Mouse (Mus musculus) C2C12 (cell line): Measurements from ENCODE around the gene C9. TPM values are rescaled to one million over a fixed set of nuclear protein-coding genes. Genes with fewer than 3 reads are reported as not detected.

Source experiments
- H3K27me3 ChIP-seq: one replicate; pipeline ENCODE4 v1.6.1; 2011; ENCODE audit not compliant: control insufficient read depth, insufficient read depth, insufficient read length
- H3K36me3 ChIP-seq: one replicate; pipeline ENCODE4 v1.6.1; 2011; ENCODE audit not compliant: control insufficient read depth, insufficient read depth
- H3K4me3 ChIP-seq: one replicate; pipeline ENCODE4 v1.5.1; 2011; ENCODE audit warnings: mild to moderate bottlenecking, control low read depth; ENCODE audit not compliant: poor library complexity, insufficient read depth, severe bottlenecking
- H3K79me2 ChIP-seq: one replicate; pipeline ENCODE4 v1.6.1; 2011; ENCODE audit not compliant: control insufficient read depth, insufficient read depth
- H3K79me3 ChIP-seq: one replicate; pipeline ENCODE4 v1.6.1; 2011; ENCODE audit warnings: low read depth, control low read depth
- H3ac ChIP-seq: one replicate; pipeline ENCODE3; 2011; ENCODE audit warnings: low read depth; ENCODE audit not compliant: control insufficient read depth, insufficient read length
- FOSL1 ChIP-seq: IDR thresholded peaks from one replicate; pipeline ENCODE4 v1.8.0; 2011; ENCODE audit warnings: mild to moderate bottlenecking, low read length; ENCODE audit not compliant: poor library complexity, insufficient read depth, severe bottlenecking
- MAX ChIP-seq: IDR thresholded peaks from one replicate; pipeline ENCODE4 v1.6.1; 2011; ENCODE audit warnings: mild to moderate bottlenecking, control low read depth
- polyA plus RNA-seq: library from polyadenylated mRNA; unstranded; fragments of >200 nt; fragmentation: generic; extraction: Trizol; gene quantifications from one replicate; pipeline ENCODE4 v1.2.1, GENCODE M21; 2012; ENCODE audit warnings: missing spikeins

The C9 gene
- polyA plus RNA-seq, 1 experiment = not detected

- TF ChIP-seq MAX = no peak
- peak; percentile 47 for TF ChIP-seq FOSL1
- Histone ChIP-seq H3K27me3 (no peaks in the 10 kb centered on the region), H3K4me3 (no peak overlapping the region), H3ac (no peak overlapping the region), H3K79me3 (no peaks in the 10 kb centered on the region), H3K36me3 (no peaks in the 10 kb centered on the region), H3K79me2 (no peaks in the 10 kb centered on the region)
Observed at GRCm38 (mm10) chr15:6539639-6540338, 94.7 kb downstream of the C9 start.

Other genes with a start within 250 kb of the C9 start
- gene Dab2, start 145.5 kb upstream of the C9 start, polyA plus RNA-seq = 31.3 TPM
- gene Fyb, start 77.5 kb downstream of the C9 start, polyA plus RNA-seq = 190 TPM